Mouse (Mus musculus) stomach, postnatal 0 days (tissue): ENCODE measurements at regions not wholly inside any gene's neighbourhood (a gene's known extent, or its start where the extent isn't known, plus 50 kb on each side); places are given as distances from the start of the nearest gene placed in this dataset.

Source experiments
- CTCF ChIP-seq: IDR thresholded peaks from 2 replicates; pipeline ENCODE4 v1.5.1; 2016; ENCODE audit warnings: antibody characterized with exemption, low read depth, mild to moderate bottlenecking, moderate library complexity
- EP300 ChIP-seq: optimal IDR thresholded peaks from 2 replicates; pipeline ENCODE3; 2016; ENCODE audit warnings: antibody characterized with exemption

DNA sequence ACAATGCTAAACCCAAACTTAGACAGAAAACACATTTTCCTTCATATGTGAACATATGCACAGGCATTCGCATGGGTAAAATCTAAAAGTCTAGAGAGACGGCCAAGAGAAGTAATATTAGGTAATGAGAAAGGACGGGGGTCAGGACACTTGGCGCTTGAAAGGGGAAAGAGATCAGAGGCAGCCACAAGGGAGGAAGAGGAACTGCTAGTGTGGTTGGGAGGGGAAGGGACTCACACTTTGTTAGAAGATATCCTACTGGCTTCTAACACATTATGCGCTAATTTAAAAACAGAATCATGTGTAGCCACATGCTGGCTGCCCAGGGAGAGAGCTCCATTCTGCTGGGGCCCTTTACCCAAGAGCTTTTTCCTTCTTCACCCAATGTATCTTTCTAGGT, 227.5 kb downstream of the Uaca start:
- TF ChIP-seq CTCF (no peak), EP300 (no peak)
